Mouse (Mus musculus) Patski (cell line): ENCODE data around the gene Akap1. TPM values are rescaled to one million over a fixed set of nuclear protein-coding genes. Genes with fewer than 3 reads are reported as not detected.
A peak's percentile ranks its signal among the peaks of the same experiment; 100 is the strongest.

Source experiments
- ATAC-seq: fragments of 100-300 bp; one replicate; pipeline ENCODE4 v1.8.0; 2021
- CTCF ChIA-PET: fragments of 350-600 bp; sonication (Branson Sonifier 250); formaldehyde crosslinking; loops from one replicate; lab custom pipeline; 2022; ENCODE audit warnings: inconsistent platforms; lab: Charles Lee
- POLR2A ChIA-PET: fragments of 350-600 bp; sonication (Branson Sonifier 250); formaldehyde crosslinking; loops from one replicate; lab custom pipeline; 2022; ENCODE audit warnings: antibody characterized with exemption, inconsistent platforms; lab: Charles Lee
- DNase-seq: peaks from one replicate; pipeline ENCODE4 v3.0.0-alpha.2; 2011; ENCODE audit warnings: low read depth, low spot score
- H3K27me3 ChIP-seq: fragments of 371-371 bp; one replicate; pipeline ENCODE4 v1.5.1; 2021
- CTCF ChIP-seq: fragments of 100-300 bp; IDR thresholded peaks from one replicate; pipeline ENCODE4 v1.5.1; 2021
- in situ Hi-C: fragments of 300-500 bp; cut with MboI; formaldehyde crosslinking; loops from 3 replicates; pipeline ENCODE4 v1.11.1; 2018; ENCODE audit warnings: low pct_unique_long_range_greater_than_20kb, mixed read lengths
- polyA plus RNA-seq: library from polyadenylated mRNA; unstranded; gene quantifications from one replicate; pipeline ENCODE4 v1.2.3, GENCODE M21; 2021

Akap1 gene
- polyA plus RNA-seq, 1 experiment from 2014 or later: 43.3 TPM

GRCm38 (mm10) chr11:88834134-88834533 lies 30.3 kb downstream of the Akap1 start:
- DNase-seq (no peak), ATAC-seq (no peak)
- no peaks in the 10 kb centered on the region for H3K27me3 ChIP-seq
- in situ Hi-C loops: no loop called here
- TF ChIP-seq CTCF: no peak
- POLR2A ChIA-PET: no interaction called here
- CTCF ChIA-PET: interaction anchor here (1.8 kb wide), 1 partner anchor 11 kb away, joined by 5 read pairs; no protein-coding TSS in a partner anchor

- no peaks in the 10 kb centered on the region for H3K27me3 ChIP-seq
- POLR2A ChIA-PET: no interaction called here
- DNase-seq (no peak), ATAC-seq (no peak)
- CTCF ChIA-PET: no interaction called here
- TF ChIP-seq CTCF: no peak
- in situ Hi-C loops: no loop called here
Measured at GRCm38 (mm10) chr11:88833099-88833498, 31.3 kb downstream of the Akap1 start.

- TF ChIP-seq CTCF: no peak
- ChIA-PET POLR2A (interaction anchor here (0.8 kb wide), 1 partner anchor 595 kb away, joined by 3 read pairs; no protein-coding TSS in a partner anchor), CTCF (interaction anchor here (0.8 kb wide), 1 partner anchor 614 kb away, joined by 3 read pairs; no protein-coding TSS in a partner anchor)
- in situ Hi-C loops: no loop called here
- ATAC-seq (no peak), DNase-seq (no peak)
- no peaks in the 10 kb centered on the region for H3K27me3 ChIP-seq
Measured at GRCm38 (mm10) chr11:88830257-88830804, 34.1 kb downstream of the Akap1 start.

GRCm38 (mm10) chr11:88828528-88828927 lies 35.9 kb downstream of the Akap1 start:
- in situ Hi-C loops: loop anchor here (5.0 to 10.0 kb wide), 4 partner anchors 274 to 774 kb away; no protein-coding TSS in a partner anchor
- DNase-seq: no peak
- H3K27me3 ChIP-seq: no peaks in the 10 kb centered on the region
- CTCF ChIA-PET: no interaction called here
- POLR2A ChIA-PET: interaction anchor here (1.2 kb wide), 1 partner anchor 11 kb away, joined by 3 read pairs; no protein-coding TSS in a partner anchor
- peak; percentile 65 for TF ChIP-seq CTCF
- no peak for ATAC-seq

GRCm38 (mm10) chr11:88825909-88826308 lies 38.5 kb downstream of the Akap1 start:
- TF ChIP-seq CTCF: peak; percentile 10
- H3K27me3 ChIP-seq: no peaks in the 10 kb centered on the region
- POLR2A ChIA-PET: no interaction called here
- in situ Hi-C loops: loop anchor here (5.0 to 10.0 kb wide), 4 partner anchors 271 to 771 kb away; no protein-coding TSS in a partner anchor
- CTCF ChIA-PET: no interaction called here
- no peak for DNase-seq
- ATAC-seq: no peak

- peak; percentile 64 for ATAC-seq
- in situ Hi-C loops: loop anchor here (5.0 to 10.0 kb wide), 6 partner anchors 101 to 856 kb away; no protein-coding TSS in a partner anchor
- POLR2A ChIA-PET: interaction anchor here (0.9 to 1.7 kb wide), 2 partner anchors 572 to 609 kb away, joined by 3 to 5 read pairs; no protein-coding TSS in a partner anchor
- DNase-seq: peak; percentile 43
- CTCF ChIA-PET: interaction anchor here (0.7 to 3.5 kb wide), 16 partner anchors 9 to 625 kb away, joined by 3 to 34 read pairs (median 4); no protein-coding TSS in a partner anchor
- TF ChIP-seq CTCF: peak; percentile 92
- H3K27me3 ChIP-seq: no peaks in the 10 kb centered on the region
Measured at GRCm38 (mm10) chr11:88822991-88823390, 41.4 kb downstream of the Akap1 start.

GRCm38 (mm10) chr11:88822526-88822925 lies 41.9 kb downstream of the Akap1 start:
- TF ChIP-seq CTCF: no peak
- ATAC-seq: no peak
- in situ Hi-C loops: loop anchor here (5.0 to 10.0 kb wide), 6 partner anchors 100 to 855 kb away; no protein-coding TSS in a partner anchor
- POLR2A ChIA-PET: interaction anchor here (0.5 to 1.7 kb wide), 5 partner anchors 572 to 775 kb away, joined by 3 to 5 read pairs (median 4); no protein-coding TSS in a partner anchor
- DNase-seq: no peak
- H3K27me3 ChIP-seq: no peaks in the 10 kb centered on the region
- CTCF ChIA-PET: interaction anchor here (0.7 to 3.5 kb wide), 16 partner anchors 8 to 625 kb away, joined by 3 to 34 read pairs (median 4); no protein-coding TSS in a partner anchor

- TF ChIP-seq CTCF: no peak
- ChIA-PET POLR2A (no interaction called here), CTCF (interaction anchor here (3.5 kb wide), 1 partner anchor 569 kb away, joined by 34 read pairs; no protein-coding TSS in a partner anchor)
- no peak for ATAC-seq
- in situ Hi-C loops: loop anchor here (5.0 to 10.0 kb wide), 6 partner anchors 99 to 854 kb away; no protein-coding TSS in a partner anchor
- DNase-seq: no peak
- H3K27me3 ChIP-seq: no peaks in the 10 kb centered on the region
Measured at GRCm38 (mm10) chr11:88820742-88821576, 43.4 kb downstream of the Akap1 start.

- TF ChIP-seq CTCF: no peak
- ATAC-seq: no peak
- POLR2A ChIA-PET: interaction anchor here (0.6 kb wide), 1 partner anchor 511 kb away, joined by 5 read pairs; no protein-coding TSS in a partner anchor
- DNase-seq: no peak
- in situ Hi-C loops: loop anchor here (5.0 to 10.0 kb wide), 6 partner anchors 98 to 853 kb away; no protein-coding TSS in a partner anchor
- H3K27me3 ChIP-seq: no peaks in the 10 kb centered on the region
- CTCF ChIA-PET: no interaction called here
Measured at GRCm38 (mm10) chr11:88820253-88820652, 44.1 kb downstream of the Akap1 start.

GRCm38 (mm10) chr11:88817061-88817460 lies 47.3 kb downstream of the Akap1 start:
- ATAC-seq (no peak), DNase-seq (no peak)
- TF ChIP-seq CTCF: no peak
- ChIA-PET POLR2A (interaction anchor here (0.9 to 1.7 kb wide), 2 partner anchors 10 to 12 kb away, joined by 3 to 6 read pairs; no protein-coding TSS in a partner anchor), CTCF (interaction anchor here (1.8 kb wide), 1 partner anchor 590 kb away, joined by 5 read pairs; no protein-coding TSS in a partner anchor)
- in situ Hi-C loops: no loop called here
- no peaks in the 10 kb centered on the region for H3K27me3 ChIP-seq
